Mouse (Mus musculus) thymus, postnatal 25 days (tissue): ENCODE measurements around the gene Ifitm3.
"Not testable (repeated sequence)": the region's sequence is repeated elsewhere in the genome, so short reads cannot be mapped to it uniquely, and the experiment has no call there.

Experiments
- DNase-seq: peaks from one replicate; pipeline ENCODE4 v3.0.0; 2022

Gene Ifitm3

DNA sequence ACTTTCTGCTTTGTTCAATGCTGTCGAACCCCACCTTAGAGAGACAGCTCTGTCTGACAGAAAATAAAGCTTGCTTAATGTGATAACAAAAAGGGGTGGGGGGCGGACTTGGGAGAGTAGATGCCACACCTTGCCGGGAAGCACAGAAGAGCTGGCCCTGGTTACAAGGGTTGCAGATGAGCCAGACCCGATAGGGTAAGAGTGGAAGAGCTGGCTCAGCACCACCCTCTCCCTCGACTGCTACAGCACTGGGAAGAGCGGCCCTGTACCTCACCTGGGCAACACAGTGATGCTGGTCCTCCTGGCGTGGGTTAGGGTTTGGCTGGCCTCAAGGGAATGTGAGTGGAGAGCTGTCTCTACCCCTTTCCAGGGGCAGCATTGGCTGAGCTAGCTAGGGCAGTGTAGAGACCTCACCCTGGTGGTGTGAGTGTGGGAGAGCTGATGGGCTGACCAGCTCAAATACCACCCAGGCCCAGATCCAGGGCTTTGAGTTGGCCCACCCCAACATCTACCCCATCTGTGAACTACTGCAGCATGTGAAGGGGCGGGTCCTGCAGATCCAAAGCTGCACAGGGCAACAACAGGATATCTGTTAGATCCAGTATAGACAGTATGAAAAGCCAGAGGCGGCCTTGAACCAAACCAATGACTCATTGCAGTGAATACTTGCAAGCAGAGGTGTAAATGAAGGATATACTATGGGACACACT, 22.0 kb upstream of the Ifitm3 start:
- DNase-seq: no peak

GRCm38 (mm10) chr7:141030390-141030789, 19.8 kb upstream of the Ifitm3 start:
- no peak for DNase-seq

GRCm38 (mm10) chr7:141028831-141029230, 18.3 kb upstream of the Ifitm3 start, which contains the start of gene Gm17387:
Gene Gm17387 (plus strand): TSS chr7:141029131.
- no peak for DNase-seq

- no peak for DNase-seq
Observed at GRCm38 (mm10) chr7:141026740-141027098, 16.1 kb upstream of the Ifitm3 start.

DNA sequence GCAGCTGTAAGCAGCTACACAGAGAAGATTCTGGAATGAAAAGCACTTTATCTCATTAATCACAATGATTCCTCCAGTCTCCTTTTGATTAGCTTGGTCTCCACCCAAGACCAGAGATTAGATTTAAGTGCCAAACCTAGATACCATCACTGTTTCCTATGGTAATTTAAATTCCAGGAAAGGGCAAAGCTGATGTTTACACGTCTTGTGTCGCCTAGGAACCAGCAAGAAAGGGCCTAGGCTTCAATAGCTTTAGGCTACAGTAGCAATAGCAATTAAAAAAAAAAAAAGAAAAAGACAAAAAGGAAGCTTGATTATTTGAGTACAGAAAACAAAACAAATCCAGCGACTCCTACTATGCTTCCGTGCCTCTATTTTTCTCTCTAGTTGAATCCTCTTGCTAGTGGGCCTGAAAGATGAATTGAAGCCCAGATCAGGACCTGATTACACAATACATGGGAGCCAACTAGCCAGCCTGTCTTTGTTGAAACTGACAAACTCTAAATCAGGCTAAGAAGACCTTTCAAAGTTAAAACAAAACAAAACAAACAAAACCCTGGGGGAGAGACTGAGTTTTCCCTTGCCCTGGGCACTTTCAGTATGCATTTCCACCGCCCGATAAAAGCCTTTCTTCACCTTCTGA, 15.6 kb upstream of the Ifitm3 start:
- no peak for DNase-seq

DNA sequence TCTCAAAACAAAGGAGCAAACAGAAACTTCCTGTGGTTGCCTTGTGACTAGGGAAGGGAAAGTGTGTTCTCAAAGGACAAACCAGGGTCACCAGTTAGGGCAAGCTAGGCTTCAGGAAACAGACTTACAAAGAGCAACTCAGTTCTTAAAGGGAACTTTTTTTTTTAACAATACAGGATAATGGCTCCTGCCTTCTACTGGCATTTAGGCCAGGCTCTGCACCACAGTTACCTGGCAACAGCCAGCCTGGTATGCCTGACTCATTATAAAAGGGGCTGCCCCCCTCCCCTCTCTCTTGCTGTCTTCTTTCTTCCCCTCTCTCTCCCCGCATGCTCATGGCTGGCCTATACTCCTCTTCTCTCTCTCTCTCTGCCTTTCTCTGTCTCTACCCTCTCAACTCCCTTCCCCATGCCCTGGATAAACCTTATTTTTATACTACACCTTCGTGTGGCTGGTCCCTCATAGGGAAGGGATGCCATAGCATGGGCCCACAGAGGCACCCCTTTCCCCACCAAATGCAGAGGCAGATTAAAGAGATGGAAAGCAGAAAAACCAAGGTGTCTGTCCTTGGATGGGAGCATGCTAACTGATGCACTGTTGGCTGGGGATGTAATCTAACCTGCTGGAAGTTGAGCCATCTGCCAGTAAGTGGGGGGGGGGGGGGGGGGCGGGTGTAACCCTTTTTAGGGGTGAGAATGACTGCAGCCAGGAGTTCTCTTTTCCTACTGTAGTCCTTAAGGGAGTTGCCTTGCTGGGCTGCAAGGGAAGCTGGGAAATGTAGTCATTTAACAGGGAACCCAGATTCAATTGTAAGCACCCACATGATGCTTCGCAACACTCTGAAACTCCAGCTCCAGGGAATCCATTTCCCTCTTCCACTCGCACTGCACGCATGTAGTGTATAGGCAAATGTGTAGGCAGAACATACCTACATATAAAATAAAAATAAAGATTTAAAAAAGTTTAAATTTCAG, 14.6 kb upstream of the Ifitm3 start:
- no peak for DNase-seq

DNA sequence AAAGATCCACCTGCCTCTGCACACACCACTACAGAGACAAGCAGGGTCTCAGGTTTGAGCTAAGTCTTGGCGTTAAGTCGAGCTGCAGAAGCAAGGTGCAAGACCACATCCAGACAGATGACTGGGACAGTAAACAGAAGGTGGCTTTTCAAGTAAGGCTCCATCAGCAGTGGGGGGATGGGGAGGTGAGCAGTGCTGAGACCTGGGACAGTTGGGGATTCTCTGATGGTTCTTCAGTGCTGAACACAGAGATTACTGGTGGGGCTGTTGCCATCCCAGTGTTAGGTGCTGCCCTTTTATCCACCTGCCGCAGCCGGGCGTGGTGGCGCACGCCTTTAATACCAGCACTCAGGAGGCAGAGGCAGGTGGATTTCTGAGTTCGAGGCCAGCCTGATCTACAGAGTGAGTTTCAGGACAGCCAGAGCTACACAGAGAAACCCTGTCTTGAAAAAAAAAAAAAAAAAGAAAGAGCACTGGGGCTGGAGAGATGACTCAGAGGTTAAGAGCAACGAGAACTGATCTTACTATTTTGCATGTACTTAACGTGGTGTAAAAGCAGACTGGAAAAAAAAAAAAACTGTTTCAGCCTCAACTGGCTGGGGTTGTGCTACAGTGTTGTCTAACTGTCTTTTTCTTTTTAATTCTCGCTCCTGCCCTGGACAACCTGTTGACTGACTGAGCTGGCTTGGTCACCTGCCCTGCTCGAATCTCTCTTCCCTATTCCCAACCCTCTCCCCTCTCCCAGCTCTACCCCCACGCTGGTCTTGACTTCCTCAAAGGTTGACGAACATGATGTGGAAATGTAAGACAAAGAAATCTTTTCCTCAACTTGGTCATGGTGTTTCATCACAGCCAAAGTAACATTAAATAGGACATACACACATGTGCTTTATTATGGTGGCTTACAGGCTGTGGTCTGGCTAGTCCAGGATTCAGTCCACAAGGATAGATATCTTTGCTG, 11.2 kb upstream of the Ifitm3 start:
- no peak for DNase-seq

DNA sequence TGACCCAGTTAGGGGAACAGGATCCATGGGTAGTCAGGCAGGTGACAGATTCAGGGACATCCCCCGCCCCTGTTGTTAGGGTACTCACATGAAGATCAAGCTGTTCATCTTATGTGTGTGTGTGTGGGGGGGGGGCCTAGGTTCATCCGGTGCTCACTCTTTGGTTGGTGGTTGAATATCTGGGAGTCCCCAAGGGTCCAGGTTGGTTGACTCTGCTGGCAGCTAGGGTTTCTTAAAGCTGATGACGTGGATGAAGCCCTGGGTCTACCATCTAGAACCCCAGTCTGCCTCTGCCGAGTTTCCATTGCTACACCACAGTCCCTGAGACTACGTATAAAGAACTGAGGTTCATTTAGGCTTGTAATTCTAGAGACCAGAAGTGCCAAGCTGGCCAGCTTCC, 8.5 kb upstream of the Ifitm3 start:
- no peak for DNase-seq

GRCm38 (mm10) chr7:141017824-141018223, 7.3 kb upstream of the Ifitm3 start, which contains the start of gene Ifitm6:
Gene Ifitm6 (minus strand): TSS chr7:141017924.
- DNase-seq: not testable (repeated sequence)

DNA sequence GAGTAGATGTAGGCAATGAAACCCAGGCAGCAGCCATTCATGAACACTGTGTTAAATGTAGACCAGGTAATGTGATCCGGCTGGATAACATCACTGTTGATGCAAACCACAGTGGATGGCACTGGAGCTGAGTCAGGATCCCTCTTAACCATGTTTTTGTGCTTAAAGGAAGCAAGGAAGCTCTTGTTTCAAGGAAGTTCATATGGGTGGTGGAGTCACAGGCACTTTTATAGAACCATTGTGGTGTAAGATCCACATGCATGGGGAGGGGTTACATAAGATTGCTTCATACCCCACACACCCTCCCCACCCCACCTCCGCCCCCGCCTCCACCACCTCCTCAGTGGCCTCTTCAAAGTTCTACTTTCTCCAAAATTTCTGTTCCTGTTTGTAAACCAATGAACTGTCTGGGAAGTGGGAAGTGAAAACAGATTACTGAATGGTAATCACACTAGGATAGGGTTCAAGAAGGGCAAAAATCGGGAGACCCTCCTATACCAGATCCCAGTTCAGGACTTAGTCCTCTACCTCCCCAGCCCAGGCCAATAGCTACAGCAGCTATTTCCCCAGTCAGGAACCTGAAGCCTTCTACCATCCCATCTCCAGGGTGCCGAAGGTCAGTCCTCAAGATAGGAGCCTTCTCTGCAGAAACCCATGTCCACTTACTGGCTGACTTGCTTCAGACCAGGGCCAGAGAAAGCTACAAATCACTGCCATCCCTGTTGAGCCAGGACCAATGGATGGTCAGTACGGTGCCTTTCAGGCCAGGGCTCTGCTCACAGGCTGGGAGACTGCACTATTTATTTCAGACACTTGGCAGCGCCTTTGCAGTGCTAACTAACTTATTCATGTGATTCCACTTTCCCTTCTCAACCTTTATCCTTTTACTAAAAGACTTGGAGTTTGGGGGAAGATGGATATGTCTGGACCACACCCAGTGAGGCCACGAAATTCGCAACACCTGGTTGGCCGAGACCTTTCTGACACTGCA, 6.4 kb upstream of the Ifitm3 start:
- no peak for DNase-seq

DNA sequence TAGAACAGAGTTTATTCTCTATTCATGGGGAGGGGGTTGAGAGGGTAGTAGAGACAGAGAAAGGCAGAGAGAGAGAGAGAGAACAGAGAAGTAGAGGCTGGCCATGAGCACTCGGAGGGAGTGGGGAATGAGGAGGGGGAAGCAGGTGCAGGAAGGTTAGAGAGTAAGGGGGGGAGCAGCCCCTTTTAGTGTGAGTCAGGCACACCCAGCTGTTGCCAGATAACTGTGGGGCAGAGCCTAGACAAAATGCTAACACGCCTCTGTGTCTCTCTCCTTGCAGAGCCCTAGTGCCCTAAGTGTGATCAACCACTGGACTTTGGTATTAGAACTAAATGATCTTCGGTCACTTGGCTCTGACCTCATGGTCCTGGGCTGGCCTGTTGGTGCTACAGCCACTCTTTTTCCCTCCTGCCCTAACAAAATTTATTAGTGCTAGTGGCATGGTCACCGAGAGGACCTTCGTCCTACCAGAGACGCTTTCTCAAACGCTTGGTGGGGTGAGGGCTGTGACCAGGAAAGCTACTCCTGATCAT, 734 bp upstream of the Ifitm3 start:
- DNase-seq: no peak

- DNase-seq: no peak
Observed at GRCm38 (mm10) chr7:141009665-141010064, 905 bp downstream of the Ifitm3 start.

GRCm38 (mm10) chr7:141008938-141009660, 1.5 kb downstream of the Ifitm3 start:
- DNase-seq: peak; percentile 76

GRCm38 (mm10) chr7:141008312-141008761, 2.2 kb downstream of the Ifitm3 start:
- no peak for DNase-seq

DNA sequence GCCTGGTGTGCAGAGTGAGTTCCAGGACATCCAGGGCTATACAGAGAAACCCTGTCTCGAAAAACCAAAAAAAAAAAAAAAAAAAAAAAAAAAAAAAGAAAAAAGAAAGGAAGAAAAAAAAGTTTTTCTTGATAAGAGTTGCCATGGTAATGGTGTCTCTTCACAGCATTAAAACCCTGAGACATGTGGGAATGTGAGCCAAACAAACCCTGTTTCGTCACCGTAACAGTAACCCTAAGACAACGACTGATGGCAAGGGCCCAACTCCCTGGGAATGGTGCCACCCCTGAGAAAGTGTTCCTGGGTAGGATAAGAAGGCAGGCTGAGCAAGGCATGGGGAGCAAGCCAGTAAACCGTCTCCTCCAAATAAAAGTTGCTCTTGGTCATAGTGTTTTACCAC, 3.7 kb downstream of the Ifitm3 start:
- no peak for DNase-seq

GRCm38 (mm10) chr7:141006446-141006845, 4.1 kb downstream of the Ifitm3 start:
- DNase-seq: no peak

- DNase-seq: no peak
Observed at GRCm38 (mm10) chr7:141003248-141004010, 7.1 kb downstream of the Ifitm3 start.

- DNase-seq: no peak
Observed at GRCm38 (mm10) chr7:141000881-141001708, 9.5 kb downstream of the Ifitm3 start.
